Mouse (Mus musculus) forebrain, embryonic 13.5 days (tissue): ENCODE measurements around the gene Wdfy1. TPM values are rescaled to one million over a fixed set of nuclear protein-coding genes. Genes with fewer than 3 reads are reported as not detected.

Source experiments
- ATAC-seq: fragments of 200-750 bp; cut with Nextera tagmentation; 2 replicates; pipeline ENCODE4 v1.8.0; 2017
- H3K27ac ChIP-seq: fragments of 300-500 bp; sonication (generic); 2 replicates; pipeline ENCODE4 v1.5.1; 2015; ENCODE audit warnings: inconsistent platforms, mild to moderate bottlenecking, moderate library complexity
- H3K27me3 ChIP-seq: fragments of 300-500 bp; sonication (generic); 2 replicates; pipeline ENCODE4 v1.6.1; 2015; ENCODE audit warnings: mild to moderate bottlenecking, inconsistent platforms
- H3K36me3 ChIP-seq: fragments of 300-500 bp; sonication (generic); 2 replicates; pipeline ENCODE4 v1.6.1; 2015; ENCODE audit warnings: mild to moderate bottlenecking, inconsistent platforms; ENCODE audit not compliant: poor library complexity, severe bottlenecking
- H3K4me1 ChIP-seq: fragments of 300-500 bp; sonication (generic); 2 replicates; pipeline ENCODE4 v1.6.1; 2015; ENCODE audit warnings: inconsistent platforms
- H3K4me2 ChIP-seq: fragments of 300-500 bp; sonication (generic); 2 replicates; pipeline ENCODE4 v1.6.1; 2015; ENCODE audit warnings: inconsistent platforms, mild to moderate bottlenecking, moderate library complexity
- H3K4me3 ChIP-seq: fragments of 300-500 bp; sonication (generic); 2 replicates; pipeline ENCODE4 v1.5.1; 2015; ENCODE audit warnings: mild to moderate bottlenecking, inconsistent platforms
- H3K9ac ChIP-seq: fragments of 300-500 bp; sonication (generic); 2 replicates; pipeline ENCODE4 v1.6.1; 2015; ENCODE audit warnings: mild to moderate bottlenecking, inconsistent platforms
- H3K9me3 ChIP-seq: fragments of 300-500 bp; sonication (generic); replicated peaks from 2 replicates; pipeline ENCODE4 v1.6.1; 2016; ENCODE audit warnings: inconsistent platforms
- WGBS: fragments of 180-500 bp; shearing (Covaris S2); methylation state at CpG from one replicate; pipeline ENCODE4 v1.1.7; 2015; 5-methylcytosine and 5-hydroxymethylcytosine counted together
- polyA plus RNA-seq: library from polyadenylated mRNA; unstranded; fragments of >200 nt; fragmentation: Nextera tagmentation; extraction: Ambion mirVana; gene quantifications from 2 replicates; pipeline ENCODE4 v1.2.1, GENCODE M21; 2015

The Wdfy1 gene
- polyA plus RNA-seq, 1 experiment from 2014 or later: 59.0 TPM

- peaks cover 16% of the 10 kb centered on the region for H3K4me1 ChIP-seq
- WGBS: under 1% methylated on average over 50 of the region's 51 CpGs
- H3K36me3 ChIP-seq: no peaks in the 10 kb centered on the region
- ATAC-seq: peak; percentile 89
- H3K27ac ChIP-seq: no peak within 1 kb of the TSS
- peak within 1 kb of the TSS; percentile 62 for H3K4me3 ChIP-seq
- H3K27me3 ChIP-seq: peaks cover 36% of the 10 kb centered on the region
- H3K9me3 ChIP-seq: no peaks in the 10 kb centered on the region
- peak within 1 kb of the TSS; percentile 99 for H3K4me2 ChIP-seq
- H3K9ac ChIP-seq: peak within 1 kb of the TSS; percentile 62
These were observed 104.2 kb downstream of the Wdfy1 start, which contains the start of gene Ap1s3 for GRCm38 (mm10) chr1:79671543-79672337. Gene Ap1s3, minus strand, starts transcription at chr1:79671972.

GRCm38 (mm10) chr1:79671196-79671542 lies 104.8 kb downstream of the Wdfy1 start:
- Histone ChIP-seq H3K9me3 (no peaks in the 10 kb centered on the region), H3K27me3 (peaks cover 36% of the 10 kb centered on the region), H3K27ac (no peak overlapping the region), H3K4me3 (peak overlapping the region; percentile 62), H3K36me3 (no peaks in the 10 kb centered on the region), H3K4me2 (peak overlapping the region; percentile 99), H3K4me1 (peaks cover 16% of the 10 kb centered on the region), H3K9ac (peak overlapping the region; percentile 62)
- no peak for ATAC-seq
- 2% methylated on average over 11 of the region's 11 CpGs for WGBS

- H3K9me3 ChIP-seq: no peaks in the 10 kb centered on the region
- no peaks in the 10 kb centered on the region for H3K36me3 ChIP-seq
- no peak overlapping the region for H3K9ac ChIP-seq
- H3K27me3 ChIP-seq: peaks cover 36% of the 10 kb centered on the region
- no peak overlapping the region for H3K27ac ChIP-seq
- no peak for ATAC-seq
- no peak overlapping the region for H3K4me3 ChIP-seq
- H3K4me1 ChIP-seq: peaks cover 16% of the 10 kb centered on the region
- WGBS: 84% methylated on average over 9 of the region's 9 CpGs
- H3K4me2 ChIP-seq: no peak overlapping the region
These were observed 106.4 kb downstream of the Wdfy1 start for GRCm38 (mm10) chr1:79669419-79669974.

- H3K9me3 ChIP-seq: no peaks in the 10 kb centered on the region
- 90% methylated on average over 4 of the region's 4 CpGs for WGBS
- H3K4me1 ChIP-seq: no peaks in the 10 kb centered on the region
- H3K27me3 ChIP-seq: no peaks in the 10 kb centered on the region
- H3K9ac ChIP-seq: no peak overlapping the region
- H3K4me3 ChIP-seq: no peak overlapping the region
- H3K36me3 ChIP-seq: no peaks in the 10 kb centered on the region
- no peak overlapping the region for H3K27ac ChIP-seq
- ATAC-seq: no peak
- H3K4me2 ChIP-seq: no peak overlapping the region
These were observed 111.0 kb downstream of the Wdfy1 start for GRCm38 (mm10) chr1:79664911-79665310.

GRCm38 (mm10) chr1:79659598-79659997 lies 116.3 kb downstream of the Wdfy1 start:
- H3K4me3 ChIP-seq: no peak overlapping the region
- H3K27ac ChIP-seq: no peak overlapping the region
- no peak for ATAC-seq
- no peaks in the 10 kb centered on the region for H3K4me1 ChIP-seq
- no peak overlapping the region for H3K9ac ChIP-seq
- H3K9me3 ChIP-seq: no peaks in the 10 kb centered on the region
- 88% methylated on average over 7 of the region's 7 CpGs for WGBS
- H3K36me3 ChIP-seq: no peaks in the 10 kb centered on the region
- no peak overlapping the region for H3K4me2 ChIP-seq
- H3K27me3 ChIP-seq: no peaks in the 10 kb centered on the region

- Histone ChIP-seq H3K9me3 (no peaks in the 10 kb centered on the region), H3K27me3 (no peaks in the 10 kb centered on the region), H3K27ac (no peak overlapping the region), H3K4me1 (no peaks in the 10 kb centered on the region), H3K4me3 (no peak overlapping the region), H3K4me2 (no peak overlapping the region), H3K36me3 (no peaks in the 10 kb centered on the region), H3K9ac (no peak overlapping the region)
- 91% methylated on average over 1 of the region's 1 CpGs for WGBS
- no peak for ATAC-seq
These were observed 118.5 kb downstream of the Wdfy1 start for GRCm38 (mm10) chr1:79657411-79657810.

GRCm38 (mm10) chr1:79655819-79656555 lies 120.0 kb downstream of the Wdfy1 start:
- no peak overlapping the region for H3K4me3 ChIP-seq
- H3K9me3 ChIP-seq: no peaks in the 10 kb centered on the region
- H3K27me3 ChIP-seq: no peaks in the 10 kb centered on the region
- no peak for ATAC-seq
- H3K27ac ChIP-seq: no peak overlapping the region
- H3K4me2 ChIP-seq: no peak overlapping the region
- no peak overlapping the region for H3K9ac ChIP-seq
- no peaks in the 10 kb centered on the region for H3K4me1 ChIP-seq
- WGBS: 84% methylated on average over 4 of the region's 4 CpGs
- no peaks in the 10 kb centered on the region for H3K36me3 ChIP-seq

- H3K4me2 ChIP-seq: no peak overlapping the region
- 97% methylated on average over 2 of the region's 2 CpGs for WGBS
These were observed 121.0 kb downstream of the Wdfy1 start for GRCm38 (mm10) chr1:79654948-79655347.

More at GRCm38 (mm10) chr1:79654948-79655347, 121.0 kb downstream of the Wdfy1 start:
- ATAC-seq: no peak
- H3K9me3 ChIP-seq: no peaks in the 10 kb centered on the region
- no peak overlapping the region for H3K4me3 ChIP-seq
- H3K9ac ChIP-seq: no peak overlapping the region
- no peaks in the 10 kb centered on the region for H3K4me1 ChIP-seq
- no peaks in the 10 kb centered on the region for H3K27me3 ChIP-seq
- no peaks in the 10 kb centered on the region for H3K36me3 ChIP-seq
- no peak overlapping the region for H3K27ac ChIP-seq

Other genes with a start within 250 kb of the Wdfy1 start
- gene Ap1s3, start 104.2 kb downstream of the Wdfy1 start, polyA plus RNA-seq: 0.28 TPM in 1 of 2 replicates, not detected in the other
- 49.9 and 53.6 TPM in 2 replicates for gene Mrpl44, start 125 bp downstream of the Wdfy1 start, polyA plus RNA-seq
- 27.3 and 35.5 TPM in 2 replicates for gene Serpine2, start 85.0 kb upstream of the Wdfy1 start, polyA plus RNA-seq